Mouse (Mus musculus): Measurements from ENCODE around the gene Itga9. TPM values are rescaled to one million over a fixed set of nuclear protein-coding genes. Genes with fewer than 3 reads are reported as not detected.

Gene Itga9
- polyA plus RNA-seq, 1 experiment from 2014 or later: 6.3 TPM

DNA sequence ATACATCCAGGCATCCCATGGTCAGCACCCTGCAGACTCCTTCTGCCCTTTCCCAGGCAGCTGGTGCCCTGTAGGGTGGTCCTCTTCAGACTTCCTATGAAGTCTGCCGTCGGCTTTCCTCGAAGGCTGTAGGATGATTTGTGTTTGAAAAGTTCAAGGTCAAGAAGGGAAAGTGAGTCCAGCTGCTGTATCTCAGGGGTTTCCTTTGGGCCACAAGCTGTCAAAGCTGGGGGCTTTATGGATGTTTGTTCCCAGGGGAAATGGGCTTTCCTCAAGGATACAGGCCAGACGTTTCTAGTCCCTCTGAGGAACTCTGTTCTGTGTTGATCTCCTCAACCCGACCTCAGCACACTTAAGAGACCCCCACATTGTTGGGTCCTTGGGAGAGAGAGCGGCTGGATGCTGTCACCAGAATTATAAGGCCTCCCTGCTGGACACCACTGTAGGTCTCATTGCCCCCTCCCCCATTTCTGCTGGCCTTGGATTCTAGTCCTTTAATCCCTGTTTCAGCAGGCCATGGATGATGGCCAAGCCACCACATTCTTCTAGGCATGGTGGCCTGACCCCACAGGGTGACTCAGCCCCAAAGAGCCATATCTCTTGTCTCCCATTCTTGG lies 23.4 kb downstream of the Itga9 start:
- Histone ChIP-seq H3K4me1 (replicated peaks; ENCODE audit: control insufficient read depth, insufficient read depth, low read length) (no peaks in the 10 kb centered on the region), H3K9ac (ENCODE audit: low read depth, low read length) (no peak overlapping the region), H3K4me2 (replicated peaks; ENCODE audit: low read depth, low read length) (no peak overlapping the region), H3K27me3 (ENCODE audit: control insufficient read depth, insufficient read depth, low read length) (no peaks in the 10 kb centered on the region), H3K9me3 (ENCODE audit: control insufficient read depth, low read length) (no peaks in the 10 kb centered on the region), H3K36me3 (ENCODE audit: control insufficient read depth, insufficient read depth, low read length) (no peaks in the 10 kb centered on the region), H3K4me3 (ENCODE audit: low read depth, low read length) (no peak overlapping the region), H3K27ac (ENCODE audit: low read depth, low read length) (no peak overlapping the region)
- ATAC-seq (ENCODE audit: low FRiP score): no peak
- 50% methylated on average over 6 of the region's 6 CpGs for WGBS
- DNase-seq (ENCODE audit: low spot score): no peak

DNA sequence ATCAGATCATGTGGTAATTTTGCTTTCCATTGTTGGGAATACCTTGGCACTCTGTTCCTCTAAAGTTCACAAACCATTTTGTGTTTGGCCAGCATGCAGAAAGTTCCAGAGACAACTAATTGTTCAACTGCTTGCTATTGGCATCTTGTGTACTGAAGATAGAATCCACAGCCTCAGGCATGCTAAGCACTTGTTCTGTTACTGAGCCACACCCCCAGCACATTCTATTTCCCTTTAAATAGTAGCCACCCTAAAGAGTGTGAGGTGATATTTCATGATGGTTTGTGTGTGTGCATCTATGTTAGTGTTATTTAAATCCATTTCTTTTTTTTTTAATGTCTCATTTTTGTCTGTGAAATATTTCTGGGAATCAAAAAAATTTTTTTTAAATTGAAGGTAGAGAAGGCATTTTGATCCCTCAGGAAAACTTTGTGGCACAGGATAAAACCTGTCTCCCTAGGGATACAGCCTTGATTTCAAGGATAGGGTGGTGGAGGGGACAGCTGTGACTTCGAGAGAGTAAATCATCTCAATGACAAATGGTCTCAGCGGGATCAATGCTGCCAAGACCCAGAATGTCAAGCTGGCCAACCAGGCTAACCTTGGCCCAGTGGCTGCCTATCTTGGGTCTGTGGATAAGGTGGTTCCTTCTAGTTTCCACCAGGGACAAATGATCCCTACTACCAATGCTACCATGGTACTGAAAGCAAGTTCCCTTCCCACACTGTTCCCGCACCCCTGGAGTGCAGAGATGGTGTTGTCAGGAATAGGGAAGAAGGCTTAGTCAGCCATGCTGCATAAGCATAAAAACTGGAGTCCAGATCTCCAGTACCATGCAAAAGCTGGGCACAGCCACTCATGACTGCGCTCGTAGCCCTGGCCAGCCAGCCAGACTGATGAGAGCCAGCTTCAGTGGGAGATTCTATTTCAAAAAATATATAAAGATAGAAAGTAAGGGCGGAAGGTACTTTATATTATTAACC lies 25.6 kb downstream of the Itga9 start:
- Histone ChIP-seq H3K4me1 (replicated peaks; ENCODE audit: control insufficient read depth, insufficient read depth, low read length) (no peaks in the 10 kb centered on the region), H3K27me3 (ENCODE audit: control insufficient read depth, insufficient read depth, low read length) (no peaks in the 10 kb centered on the region), H3K4me2 (replicated peaks; ENCODE audit: low read depth, low read length) (no peak overlapping the region), H3K9me3 (ENCODE audit: control insufficient read depth, low read length) (no peaks in the 10 kb centered on the region), H3K4me3 (ENCODE audit: low read depth, low read length) (no peak overlapping the region), H3K36me3 (ENCODE audit: control insufficient read depth, insufficient read depth, low read length) (no peaks in the 10 kb centered on the region), H3K9ac (ENCODE audit: low read depth, low read length) (no peak overlapping the region), H3K27ac (ENCODE audit: low read depth, low read length) (no peak overlapping the region)
- WGBS: 75% methylated on average over 6 of the region's 6 CpGs
- no peak for ATAC-seq (ENCODE audit: low FRiP score)
- no peak for DNase-seq (ENCODE audit: low spot score)

DNA sequence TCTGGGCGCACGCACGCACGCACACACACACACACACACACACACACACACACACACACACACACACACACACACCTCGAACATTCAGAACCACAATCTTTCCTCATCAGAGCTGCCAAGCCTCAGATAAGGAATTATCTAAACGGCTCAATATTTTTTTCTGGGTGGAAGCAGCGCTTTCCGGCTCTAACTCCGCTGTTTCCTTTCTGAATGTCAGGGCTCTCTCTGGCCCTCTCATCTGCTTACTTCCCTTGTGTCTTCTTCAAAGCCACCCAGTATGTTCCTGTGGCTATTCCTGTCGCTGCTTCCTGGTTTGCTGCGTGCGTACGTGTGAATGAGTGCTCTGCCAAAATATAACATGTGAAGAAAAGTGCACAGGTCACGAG lies 26.3 kb downstream of the Itga9 start:
- 85% methylated on average over 14 of the region's 14 CpGs for WGBS
- Histone ChIP-seq H3K9me3 (ENCODE audit: control insufficient read depth, low read length) (no peaks in the 10 kb centered on the region), H3K27ac (ENCODE audit: low read depth, low read length) (no peak overlapping the region), H3K36me3 (ENCODE audit: control insufficient read depth, insufficient read depth, low read length) (no peaks in the 10 kb centered on the region), H3K4me3 (ENCODE audit: low read depth, low read length) (no peak overlapping the region), H3K4me1 (replicated peaks; ENCODE audit: control insufficient read depth, insufficient read depth, low read length) (no peaks in the 10 kb centered on the region), H3K4me2 (replicated peaks; ENCODE audit: low read depth, low read length) (no peak overlapping the region), H3K27me3 (ENCODE audit: control insufficient read depth, insufficient read depth, low read length) (no peaks in the 10 kb centered on the region), H3K9ac (ENCODE audit: low read depth, low read length) (no peak overlapping the region)
- DNase-seq (ENCODE audit: low spot score) (no peak), ATAC-seq (ENCODE audit: low FRiP score) (no peak)

DNA sequence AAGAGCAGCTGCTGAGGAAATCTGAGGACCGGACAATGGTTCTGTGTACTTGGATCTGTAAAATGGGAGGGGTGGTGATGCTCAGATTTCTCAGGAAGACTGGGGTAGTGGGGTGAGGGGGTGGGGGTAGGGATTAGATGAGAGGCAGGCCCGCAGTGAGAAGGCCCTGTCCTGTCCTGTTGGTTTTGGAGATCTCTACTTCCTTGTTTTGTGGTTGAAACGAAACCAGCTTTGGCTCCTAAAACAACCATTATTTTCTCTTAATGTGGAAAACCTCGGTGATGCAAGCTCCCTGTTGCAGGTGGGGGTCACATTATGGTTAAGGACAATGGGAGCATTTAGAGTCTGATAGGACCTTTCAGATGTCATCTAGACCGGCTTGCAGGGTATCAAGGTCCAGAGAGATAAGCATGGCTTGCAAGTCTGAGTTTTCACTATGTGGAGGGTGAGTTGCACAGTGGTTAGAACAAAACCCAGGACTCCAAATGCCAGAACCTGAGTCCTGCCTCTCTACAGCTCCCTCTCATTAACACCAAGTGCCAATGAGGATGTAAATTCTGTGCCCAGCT lies 32.2 kb downstream of the Itga9 start:
- Histone ChIP-seq H3K4me1 (replicated peaks; ENCODE audit: control insufficient read depth, insufficient read depth, low read length) (no peaks in the 10 kb centered on the region), H3K27ac (ENCODE audit: low read depth, low read length) (no peak overlapping the region), H3K9ac (ENCODE audit: low read depth, low read length) (no peak overlapping the region), H3K36me3 (ENCODE audit: control insufficient read depth, insufficient read depth, low read length) (no peaks in the 10 kb centered on the region), H3K9me3 (ENCODE audit: control insufficient read depth, low read length) (no peaks in the 10 kb centered on the region), H3K4me3 (ENCODE audit: low read depth, low read length) (no peak overlapping the region), H3K27me3 (ENCODE audit: control insufficient read depth, insufficient read depth, low read length) (no peaks in the 10 kb centered on the region), H3K4me2 (replicated peaks; ENCODE audit: low read depth, low read length) (no peak overlapping the region)
- ATAC-seq (ENCODE audit: low FRiP score) (no peak), DNase-seq (ENCODE audit: low spot score) (no peak)
- WGBS: 85% methylated on average over 5 of the region's 5 CpGs

DNA sequence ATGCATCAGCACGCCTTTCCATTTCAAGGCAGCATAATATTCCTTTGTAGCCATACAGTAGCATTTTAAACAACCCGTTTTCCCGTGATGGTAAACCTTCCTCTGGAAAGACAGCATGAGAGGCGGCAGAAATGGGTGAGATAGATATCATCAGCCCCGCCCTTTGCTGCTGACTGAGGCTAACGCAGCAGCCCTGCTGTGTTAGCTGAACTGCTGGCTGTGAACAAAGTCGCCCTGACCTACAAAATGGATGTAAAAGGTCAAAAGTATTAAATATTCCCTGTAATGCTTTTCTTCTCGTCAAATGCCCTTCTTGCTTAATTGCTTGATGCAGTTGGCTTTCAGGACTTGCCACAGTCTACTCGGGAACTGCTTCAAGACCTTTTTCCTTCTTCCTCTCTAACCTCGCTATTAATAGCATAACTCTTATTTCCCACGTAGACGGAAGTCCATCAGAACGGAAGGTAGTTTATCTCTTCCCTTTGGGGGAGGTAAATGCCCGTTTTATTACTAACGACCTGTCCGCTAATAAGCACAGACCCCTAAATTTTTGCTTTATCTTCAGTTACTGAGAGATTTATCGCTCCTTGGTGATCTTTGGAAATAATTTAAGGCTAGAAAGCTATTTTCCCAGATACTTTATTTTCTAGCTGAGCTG lies 39.3 kb downstream of the Itga9 start:
- no peak overlapping the region for H3K27ac ChIP-seq (ENCODE audit: low read depth, low read length)
- H3K4me1 ChIP-seq (replicated peaks; ENCODE audit: control insufficient read depth, insufficient read depth, low read length): no peaks in the 10 kb centered on the region
- H3K9ac ChIP-seq (ENCODE audit: low read depth, low read length): no peak overlapping the region
- no peaks in the 10 kb centered on the region for H3K36me3 ChIP-seq (ENCODE audit: control insufficient read depth, insufficient read depth, low read length)
- H3K4me3 ChIP-seq (ENCODE audit: low read depth, low read length): no peak overlapping the region
- no peak for ATAC-seq (ENCODE audit: low FRiP score)
- no peaks in the 10 kb centered on the region for H3K9me3 ChIP-seq (ENCODE audit: control insufficient read depth, low read length)
- DNase-seq (ENCODE audit: low spot score): no peak
- no peaks in the 10 kb centered on the region for H3K27me3 ChIP-seq (ENCODE audit: control insufficient read depth, insufficient read depth, low read length)
- no peak overlapping the region for H3K4me2 ChIP-seq (replicated peaks; ENCODE audit: low read depth, low read length)
- 88% methylated on average over 17 of the region's 17 CpGs for WGBS

DNA sequence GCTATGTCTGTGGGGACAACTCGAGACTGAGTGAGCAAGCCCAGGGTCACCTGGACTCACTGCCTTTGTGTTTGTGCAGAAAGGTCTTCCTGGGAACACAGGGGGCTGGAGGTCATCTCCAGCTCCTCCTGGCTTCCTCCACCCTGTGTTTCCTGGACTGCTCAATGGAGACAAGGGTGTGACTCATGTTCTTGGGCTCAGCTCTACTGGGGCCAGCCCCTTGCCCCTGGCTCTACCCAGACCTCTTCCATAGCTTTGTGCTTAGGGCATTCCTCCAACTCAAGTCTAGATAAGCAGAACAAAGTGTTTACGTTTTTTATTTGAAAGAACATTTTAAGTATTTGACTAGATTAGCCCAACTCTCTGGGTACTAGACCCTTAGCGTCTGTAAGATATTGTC lies 41.0 kb downstream of the Itga9 start:
- DNase-seq (ENCODE audit: low spot score): no peak
- H3K9me3 ChIP-seq (ENCODE audit: control insufficient read depth, low read length): no peaks in the 10 kb centered on the region
- no peak overlapping the region for H3K4me3 ChIP-seq (ENCODE audit: low read depth, low read length)
- H3K27ac ChIP-seq (ENCODE audit: low read depth, low read length): no peak overlapping the region
- no peak for ATAC-seq (ENCODE audit: low FRiP score)
- 88% methylated on average over 3 of the region's 3 CpGs for WGBS
- no peak overlapping the region for H3K4me2 ChIP-seq (replicated peaks; ENCODE audit: low read depth, low read length)
- H3K4me1 ChIP-seq (replicated peaks; ENCODE audit: control insufficient read depth, insufficient read depth, low read length): no peaks in the 10 kb centered on the region
- no peaks in the 10 kb centered on the region for H3K27me3 ChIP-seq (ENCODE audit: control insufficient read depth, insufficient read depth, low read length)
- H3K9ac ChIP-seq (ENCODE audit: low read depth, low read length): no peak overlapping the region
- no peaks in the 10 kb centered on the region for H3K36me3 ChIP-seq (ENCODE audit: control insufficient read depth, insufficient read depth, low read length)

DNA sequence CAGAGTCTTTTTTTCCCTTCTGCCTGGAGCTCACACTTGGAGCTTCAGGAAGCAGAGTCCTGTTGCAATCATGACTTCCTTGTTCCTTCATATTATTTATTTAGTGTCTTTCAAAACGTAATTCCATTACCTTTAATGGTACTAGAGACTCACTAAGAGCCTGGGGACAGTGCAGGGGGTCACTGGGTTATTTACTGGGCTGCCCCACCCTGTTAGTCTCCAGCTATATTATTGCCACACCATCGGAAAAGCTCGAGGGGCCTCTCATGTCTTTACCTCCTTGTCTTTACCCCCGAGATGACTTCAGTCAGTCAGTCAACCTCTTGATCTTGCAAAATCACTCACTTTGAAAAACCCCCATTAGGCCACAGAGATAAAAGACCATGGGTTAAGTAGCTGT lies 44.5 kb downstream of the Itga9 start:
- H3K4me1 ChIP-seq (replicated peaks; ENCODE audit: control insufficient read depth, insufficient read depth, low read length): no peaks in the 10 kb centered on the region; the same call in 1 of the 2 replicates
- H3K4me3 ChIP-seq (ENCODE audit: low read depth, low read length): no peak overlapping the region
- no peaks in the 10 kb centered on the region for H3K36me3 ChIP-seq (ENCODE audit: control insufficient read depth, insufficient read depth, low read length)
- H3K4me2 ChIP-seq (replicated peaks; ENCODE audit: low read depth, low read length): no peak overlapping the region
- H3K9me3 ChIP-seq (ENCODE audit: control insufficient read depth, low read length): no peaks in the 10 kb centered on the region
- no peak for ATAC-seq (ENCODE audit: low FRiP score)
- WGBS: 60% methylated on average over 4 of the region's 4 CpGs
- H3K27me3 ChIP-seq (ENCODE audit: control insufficient read depth, insufficient read depth, low read length): no peaks in the 10 kb centered on the region
- DNase-seq (ENCODE audit: low spot score): no peak
- H3K9ac ChIP-seq (ENCODE audit: low read depth, low read length): no peak overlapping the region
- no peak overlapping the region for H3K27ac ChIP-seq (ENCODE audit: low read depth, low read length)

DNA sequence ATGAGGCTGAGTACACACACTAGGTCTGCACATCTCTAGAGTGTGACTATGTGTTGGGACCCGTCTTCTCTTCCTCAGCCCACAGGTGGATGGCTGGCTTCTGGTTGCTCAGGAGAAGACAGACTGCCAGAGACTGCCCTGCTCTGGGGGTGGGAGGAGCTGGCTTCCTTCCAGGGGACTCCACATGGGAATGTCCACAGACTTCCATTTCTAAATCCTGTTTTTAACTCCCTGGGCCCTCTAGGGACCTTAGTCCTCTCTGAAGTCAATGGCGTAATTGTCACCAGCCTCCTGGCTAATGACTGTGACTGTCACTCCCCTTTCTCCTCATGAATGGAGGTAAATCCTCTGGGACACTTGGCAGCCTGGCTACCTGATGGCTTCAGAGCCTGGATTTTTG lies 45.4 kb downstream of the Itga9 start:
- Histone ChIP-seq H3K36me3 (ENCODE audit: control insufficient read depth, insufficient read depth, low read length) (no peaks in the 10 kb centered on the region), H3K4me1 (replicated peaks; ENCODE audit: control insufficient read depth, insufficient read depth, low read length) (no peaks in the 10 kb centered on the region; the same call in 1 of the 2 replicates), H3K9me3 (ENCODE audit: control insufficient read depth, low read length) (no peaks in the 10 kb centered on the region), H3K4me2 (replicated peaks; ENCODE audit: low read depth, low read length) (no peak overlapping the region), H3K4me3 (ENCODE audit: low read depth, low read length) (no peak overlapping the region), H3K27ac (ENCODE audit: low read depth, low read length) (no peak overlapping the region), H3K9ac (ENCODE audit: low read depth, low read length) (no peak overlapping the region), H3K27me3 (ENCODE audit: control insufficient read depth, insufficient read depth, low read length) (no peaks in the 10 kb centered on the region)
- ATAC-seq (ENCODE audit: low FRiP score): no peak
- 54% methylated on average over 2 of the region's 2 CpGs for WGBS
- no peak for DNase-seq (ENCODE audit: low spot score)

Measured in hindbrain, embryonic 11.5 days (tissue).